Mouse (Mus musculus) testis, adult 2 months (tissue): Measurements from ENCODE around the gene Amy1.

Source experiments
- CTCF ChIP-seq: fragments of 200-500 bp; IDR thresholded peaks from 2 replicates; pipeline ENCODE4 v1.5.1; 2012; ENCODE audit warnings: low read depth, mild to moderate bottlenecking, inconsistent platforms, low read length, moderate library complexity; ENCODE audit not compliant: control insufficient read depth, insufficient read depth, insufficient replicate concordance
- POLR2A ChIP-seq: fragments of 200-500 bp; IDR thresholded peaks from 2 replicates; pipeline ENCODE4 v1.6.1; 2012; ENCODE audit warnings: low read depth, mild to moderate bottlenecking, inconsistent platforms, low read length, moderate library complexity; ENCODE audit not compliant: control insufficient read depth

DNA sequence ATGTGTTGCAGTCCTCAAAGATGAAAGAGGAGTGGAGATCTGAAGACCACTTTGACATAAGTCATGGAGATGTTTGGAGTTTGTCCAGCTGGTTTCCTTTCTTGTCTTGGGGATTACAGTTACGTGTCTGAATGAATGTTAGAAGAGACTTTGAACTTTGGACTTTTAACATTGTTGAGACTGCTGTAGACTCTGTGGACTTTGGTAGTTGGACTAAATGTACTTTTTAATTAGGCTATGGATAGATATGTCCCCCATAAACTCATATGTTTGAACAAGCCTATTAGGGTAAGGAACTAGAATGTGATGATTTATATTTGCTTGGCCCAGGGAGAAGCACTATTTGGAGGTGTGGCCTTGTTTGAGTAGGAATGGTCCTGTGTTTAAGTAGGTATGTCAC, 33.0 kb upstream of the Amy1 start:
- TF ChIP-seq CTCF, result no peak
- TF ChIP-seq POLR2A, result no peak
